Mouse (Mus musculus) cerebellum, adult 2 months (tissue): Measurements from ENCODE around the gene Mapk11. TPM values are rescaled to one million over a fixed set of nuclear protein-coding genes. Genes with fewer than 3 reads are reported as not detected.

Experiments
- DNase-seq, 2 experiments: peaks; one replicate each; pipeline ENCODE4 v3.0.0; 2021
- H3K27ac ChIP-seq: fragments of 200-500 bp; 2 replicates; pipeline ENCODE4 v1.5.1; 2012; ENCODE audit warnings: low read length, control low read depth, inconsistent platforms; ENCODE audit not compliant: insufficient read depth
- H3K27me3 ChIP-seq: fragments of 200-500 bp; 2 replicates; pipeline ENCODE4 v1.6.1; 2012; ENCODE audit warnings: inconsistent platforms, mild to moderate bottlenecking, low read length, moderate library complexity; ENCODE audit not compliant: control insufficient read depth, insufficient read depth
- H3K4me1 ChIP-seq: fragments of 200-500 bp; 2 replicates; pipeline ENCODE4 v1.6.1; 2011; ENCODE audit warnings: low read length; ENCODE audit not compliant: control insufficient read depth, insufficient read depth
- H3K4me3 ChIP-seq: fragments of 200-500 bp; replicated peaks from 2 replicates; pipeline ENCODE3; 2011; ENCODE audit warnings: mild to moderate bottlenecking, low read depth, low read length, control low read depth; ENCODE audit not compliant: insufficient read depth
- CTCF ChIP-seq: fragments of 200-500 bp; IDR thresholded peaks from 2 replicates; pipeline ENCODE4 v1.5.1; 2011; ENCODE audit warnings: low read depth, mild to moderate bottlenecking, control low read depth, low read length, moderate library complexity, borderline replicate concordance; ENCODE audit not compliant: insufficient read depth
- POLR2A ChIP-seq: fragments of 200-500 bp; IDR thresholded peaks from 2 replicates; pipeline ENCODE4 v1.6.1; 2011; ENCODE audit warnings: low read length, control low read depth, borderline replicate concordance; ENCODE audit not compliant: insufficient read depth
- WGBS: fragments of 180-500 bp; shearing (Covaris S2); methylation state at CpG from one replicate; pipeline ENCODE4 v1.1.7; 2018; 5-methylcytosine and 5-hydroxymethylcytosine counted together
- polyA plus RNA-seq: library from polyadenylated mRNA; depleted of rRNA; stranded (reverse); fragments of >200 nt; gene quantifications from 2 replicates; pipeline ENCODE4 v1.2.3, GENCODE M21; 2012

Mapk11 gene
- polyA plus RNA-seq, 1 experiment: 64.1 TPM

DNA sequence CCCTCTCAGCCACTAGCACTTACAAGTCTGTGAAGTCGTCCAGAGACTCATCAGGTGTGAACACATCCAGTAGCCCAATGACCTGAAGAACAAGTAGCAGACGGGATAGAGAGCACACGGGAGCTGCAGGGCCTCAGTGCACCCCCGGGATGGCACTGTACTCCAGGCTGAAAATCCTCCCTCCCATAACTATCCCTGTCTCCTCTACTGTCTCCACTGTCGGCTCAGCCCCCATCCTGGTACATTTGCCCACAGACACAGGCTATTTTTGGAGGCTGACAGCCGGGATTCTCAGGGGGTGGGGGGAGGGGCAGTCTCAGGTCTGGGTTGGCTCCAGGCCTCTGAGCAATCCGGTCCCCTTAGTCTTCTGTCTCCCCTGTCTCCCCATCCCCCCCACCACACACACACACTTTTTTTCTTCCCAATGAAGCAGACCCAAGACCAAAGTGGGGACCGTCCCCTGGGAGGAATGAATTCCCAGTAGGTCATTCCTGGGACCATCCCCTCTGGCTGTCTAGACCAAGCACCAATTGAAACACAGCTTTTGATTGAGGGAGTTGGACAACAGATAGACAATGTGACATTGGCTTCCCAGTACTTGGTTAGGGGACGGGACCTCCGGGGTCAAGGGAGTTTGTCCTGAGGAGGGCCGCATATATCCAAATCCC, 11.9 kb downstream of the Mapk11 start:
- Histone ChIP-seq H3K27me3 (no peaks in the 10 kb centered on the region), H3K27ac (peak overlapping the region; percentile 97), H3K4me1 (peaks cover 30% of the 10 kb centered on the region), H3K4me3 (peak overlapping the region; percentile 43)
- no peak for TF ChIP-seq POLR2A
- TF ChIP-seq CTCF: no peak
- 35% methylated on average over 11 of the region's 11 CpGs for WGBS
- DNase-seq: peak in 1 of 2 experiments; percentile 53

DNA sequence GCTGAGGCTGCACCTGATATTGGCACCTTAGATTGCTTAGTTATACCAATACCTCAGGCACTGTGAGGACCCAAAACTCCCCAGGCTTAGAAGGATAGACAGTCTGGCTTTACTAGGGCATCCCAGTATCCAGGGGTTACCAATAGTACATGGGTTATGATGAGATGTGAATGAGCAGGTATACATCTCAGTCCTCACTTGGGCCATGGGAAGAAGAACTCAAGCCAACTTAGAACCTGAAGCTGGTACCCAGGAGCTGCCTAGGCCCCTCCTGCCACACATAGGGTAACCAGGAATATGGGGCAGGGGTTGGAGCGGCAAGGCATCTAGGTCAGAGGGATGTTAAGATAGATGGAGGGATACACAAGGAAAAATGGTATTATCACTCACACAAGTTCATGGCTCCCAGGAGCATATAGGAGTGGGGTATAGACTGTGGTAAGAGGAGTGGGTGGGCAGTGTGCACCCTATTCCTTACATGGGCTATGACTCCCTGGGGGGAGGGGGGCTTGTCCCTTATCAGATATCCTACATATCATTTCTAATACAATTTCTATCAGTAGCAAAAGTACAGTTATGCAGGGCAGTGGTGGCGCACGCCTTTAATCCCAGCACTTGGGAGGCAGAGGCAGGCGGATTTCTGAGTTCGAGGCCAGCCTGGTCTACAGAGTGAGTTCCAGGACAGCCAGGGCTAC, 12.8 kb downstream of the Mapk11 start:
- no peak overlapping the region for H3K4me3 ChIP-seq
- TF ChIP-seq CTCF: no peak
- no peaks in the 10 kb centered on the region for H3K27me3 ChIP-seq
- no peak for DNase-seq
- peaks cover 30% of the 10 kb centered on the region for H3K4me1 ChIP-seq
- WGBS: 98% methylated on average over 5 of the region's 5 CpGs
- H3K27ac ChIP-seq: no peak overlapping the region

DNA sequence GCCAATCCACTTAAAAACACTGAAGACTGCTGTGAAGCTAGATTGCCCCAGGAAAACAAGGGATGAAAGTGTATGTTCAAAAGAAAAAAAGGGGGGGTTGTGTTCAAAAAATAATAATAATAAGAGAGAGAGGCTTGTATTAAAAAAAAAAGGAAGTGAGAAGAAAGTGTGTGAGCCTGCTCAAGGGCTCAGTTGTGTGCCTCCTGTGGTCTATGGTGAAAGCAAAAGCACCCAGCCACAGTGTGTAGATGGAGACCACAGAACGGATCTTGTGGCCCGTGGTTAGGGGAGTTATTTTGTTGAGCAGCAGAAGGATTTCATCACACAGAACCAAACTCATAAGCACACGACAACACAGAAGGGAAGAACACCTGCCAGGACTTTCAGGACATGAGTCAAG, 18.1 kb downstream of the Mapk11 start:
- WGBS: 85% methylated on average over 3 of the region's 3 CpGs
- Histone ChIP-seq H3K4me3 (no peak overlapping the region), H3K27me3 (no peaks in the 10 kb centered on the region), H3K4me1 (peaks cover 8% of the 10 kb centered on the region), H3K27ac (no peak overlapping the region)
- TF ChIP-seq CTCF (no peak), POLR2A (no peak)
- no peak for DNase-seq

DNA sequence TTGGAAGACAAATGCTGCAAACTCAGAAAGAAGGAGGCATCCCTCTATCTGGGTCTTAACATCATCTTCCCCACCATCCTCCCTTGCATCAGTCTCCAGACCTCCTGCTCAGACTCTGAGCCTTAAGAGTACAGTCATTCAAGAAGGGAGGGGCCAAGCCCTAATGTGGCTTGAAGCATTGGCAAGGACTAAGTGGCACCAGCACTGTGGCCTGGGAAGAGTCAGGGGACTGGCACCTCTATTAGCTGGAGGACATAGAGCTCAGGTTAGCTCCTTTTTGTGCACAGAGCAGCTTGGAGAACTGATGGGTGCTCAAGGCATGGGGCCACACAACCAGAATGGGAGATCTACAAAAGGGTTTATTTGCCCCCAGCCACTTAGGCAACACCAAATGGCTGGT, 19.2 kb downstream of the Mapk11 start:
- Histone ChIP-seq H3K4me3 (no peak overlapping the region), H3K4me1 (peaks cover 8% of the 10 kb centered on the region), H3K27me3 (no peaks in the 10 kb centered on the region), H3K27ac (no peak overlapping the region)
- TF ChIP-seq CTCF (no peak), POLR2A (no peak)
- no peak for DNase-seq

DNA sequence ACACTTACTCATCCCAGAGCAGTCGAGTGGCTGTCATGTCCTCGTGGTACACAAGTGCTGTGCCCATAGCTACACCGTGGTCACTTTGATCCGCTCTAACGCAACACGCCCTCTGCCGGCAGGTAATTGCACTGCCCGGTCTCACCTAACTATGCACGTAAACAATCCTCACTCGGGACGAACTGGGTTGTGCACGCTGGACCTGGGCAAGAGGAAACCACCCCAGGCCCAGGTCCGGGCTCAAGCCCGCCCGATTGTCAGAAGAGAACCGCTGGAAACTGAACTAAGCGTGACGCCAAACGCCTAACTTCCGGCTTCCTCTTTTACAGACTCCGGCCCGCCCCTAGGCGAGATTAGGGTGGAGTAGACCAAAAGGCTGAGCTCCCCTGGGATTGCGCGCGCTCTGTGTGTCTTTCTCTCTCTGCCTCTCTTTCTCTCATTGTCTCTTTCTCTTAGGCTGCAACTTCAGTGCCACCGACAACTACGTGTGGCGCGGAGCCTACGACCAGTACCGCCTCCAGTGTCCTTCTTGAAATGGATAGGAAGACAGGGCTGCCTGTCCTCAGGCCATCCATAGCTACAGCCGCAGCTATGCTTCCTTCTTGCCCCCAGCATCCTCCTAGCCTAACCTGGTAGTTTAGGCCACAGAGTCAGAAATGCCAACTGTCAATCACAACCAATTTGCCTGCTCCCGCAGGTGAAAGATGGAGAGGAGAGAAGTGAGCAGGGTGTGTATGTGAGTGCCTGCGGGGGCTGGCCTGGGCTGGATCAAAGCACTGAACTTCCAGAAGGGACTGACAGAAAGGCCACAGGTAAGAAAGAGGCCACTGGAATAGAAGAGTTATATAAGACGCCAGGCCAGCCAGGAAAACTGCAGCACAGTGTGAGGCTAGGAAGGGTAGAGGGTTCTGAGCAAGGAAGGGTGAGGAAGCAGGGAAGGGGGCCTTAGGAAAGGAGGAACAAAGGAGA, 20.8 kb downstream of the Mapk11 start, which contains the start of gene Hdac10:
Hdac10 (minus strand) TSS at position 319 of the 969 bp plus-strand sequence.
- peak; percentile 92 to 97 for DNase-seq
- 2% methylated on average over 36 of the region's 36 CpGs for WGBS

DNA sequence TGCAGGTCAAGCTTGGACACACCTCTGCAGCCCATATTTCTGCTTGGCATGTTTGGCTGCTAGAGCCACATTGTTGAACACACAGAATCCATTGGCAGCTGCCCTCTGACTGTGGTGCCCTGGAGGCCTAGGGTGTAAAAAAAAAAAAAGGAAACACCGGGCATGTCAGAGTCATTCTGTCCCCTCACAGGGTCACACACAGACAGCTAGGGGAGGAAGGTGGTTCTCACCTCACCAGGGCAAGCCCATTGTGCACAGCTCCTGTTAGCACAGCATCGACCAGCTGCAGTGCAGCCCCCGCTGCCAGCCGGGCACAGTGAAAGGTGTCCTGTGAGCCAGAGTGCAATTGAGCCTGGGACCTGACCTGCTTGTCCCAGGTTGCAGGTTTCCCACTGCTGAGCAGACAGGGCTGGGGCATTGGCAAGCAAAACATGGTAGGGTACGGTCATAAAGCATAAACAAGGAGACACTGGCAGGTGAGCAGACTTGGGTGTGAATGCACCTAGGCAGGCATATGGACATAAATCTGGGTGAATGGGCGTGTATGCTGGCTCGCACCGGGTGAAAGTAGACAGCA, 22.0 kb downstream of the Mapk11 start:
- H3K27ac ChIP-seq: peak overlapping the region; percentile 58
- peak in 1 of 2 experiments; percentile 41 for DNase-seq
- 47% methylated on average over 8 of the region's 8 CpGs for WGBS

More for the DNA sequence above, 20.8 kb downstream of the Mapk11 start, which contains the start of gene Hdac10:
- TF ChIP-seq CTCF: peak; percentile 93
- peak; percentile 47 for TF ChIP-seq POLR2A
- Histone ChIP-seq H3K27ac (peak within 1 kb of the TSS; percentile 58), H3K4me1 (peaks cover 15% of the 10 kb centered on the region), H3K27me3 (no peaks in the 10 kb centered on the region), H3K4me3 (peak within 1 kb of the TSS; percentile 70)

DNA sequence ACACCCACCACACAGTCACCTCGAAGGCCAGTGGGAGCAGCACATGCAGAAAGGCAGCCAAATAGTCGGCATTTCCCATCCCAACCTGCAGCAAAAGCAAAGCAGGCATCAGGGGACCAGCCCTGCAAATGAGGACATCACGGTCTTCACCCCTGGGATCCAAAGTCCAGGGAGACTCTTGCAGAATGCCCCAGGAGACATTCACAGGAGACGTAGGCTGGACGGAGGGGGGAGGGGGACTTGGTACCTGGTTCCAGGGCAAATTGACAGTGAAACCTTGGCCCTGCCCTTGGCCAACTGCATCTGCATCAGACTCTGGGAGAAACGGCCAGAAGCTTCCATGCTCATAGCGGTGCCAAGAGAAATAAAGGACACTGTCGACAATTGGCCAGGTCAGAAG, 22.8 kb downstream of the Mapk11 start:
- TF ChIP-seq CTCF (no peak), POLR2A (no peak)
- Histone ChIP-seq H3K27ac (no peak overlapping the region), H3K27me3 (no peaks in the 10 kb centered on the region), H3K4me3 (no peak overlapping the region), H3K4me1 (peaks cover 17% of the 10 kb centered on the region)
- WGBS: 83% methylated on average over 8 of the region's 8 CpGs
- no peak for DNase-seq

More for the DNA sequence above, 22.0 kb downstream of the Mapk11 start:
- Histone ChIP-seq H3K4me3 (peak overlapping the region; percentile 70), H3K27me3 (no peaks in the 10 kb centered on the region), H3K4me1 (peaks cover 17% of the 10 kb centered on the region)
- no peak for TF ChIP-seq CTCF
- no peak for TF ChIP-seq POLR2A
